Mouse (Mus musculus): ENCODE results near the gene Dgke. TPM values are rescaled to one million over a fixed set of nuclear protein-coding genes. Genes with fewer than 3 reads are reported as not detected.
"Not testable (repeated sequence)": the region's sequence is repeated elsewhere in the genome, so short reads cannot be mapped to it uniquely, and the experiment has no call there.

The Dgke gene
- total and polyA plus RNA-seq, 3 experiments = 2.1 to 3.9 (median 3.4) TPM

GRCm38 (mm10) chr11:89043046-89043445, 23.6 kb downstream of the Dgke start:
- no peak overlapping the region for H3K4me3 ChIP-seq (ENCODE audit: low read depth, low read length)
- ATAC-seq (ENCODE audit: extremely low read depth, insufficient number of reproducible peaks, low FRiP score, poor library complexity, severe bottlenecking) (no peak), DNase-seq (ENCODE audit: low spot score) (no peak)
- TF ChIP-seq GATA2 (IDR thresholded peaks at IDR 0.05; ENCODE audit: borderline replicate concordance, low read depth, low read length) (no peak), POLR2AphosphoS5 (IDR thresholded peaks at IDR 0.05; ENCODE audit: insufficient replicate concordance, low read depth, low read length) (no peak), TAL1 (conservative IDR thresholded peaks at IDR 0.05; ENCODE audit: low read depth, low read length) (no peak), GATA1 (IDR thresholded peaks at IDR 0.05; ENCODE audit: borderline replicate concordance, low read length) (no peak), CTCF (IDR thresholded peaks at IDR 0.05; ENCODE audit: low read depth, low read length) (no peak)
- no peaks in the 10 kb centered on the region for H3K27me3 ChIP-seq (ENCODE audit: insufficient read depth, low read length)
- H3K36me3 ChIP-seq (replicated peaks) = peaks cover 85% of the 10 kb centered on the region
- H3K9me3 ChIP-seq (replicated peaks) = no peaks in the 10 kb centered on the region
- peaks cover 3% of the 10 kb centered on the region for H3K4me1 ChIP-seq (ENCODE audit: insufficient read depth, low read depth, low read length)

GRCm38 (mm10) chr11:89041073-89041472, 25.6 kb downstream of the Dgke start:
- H3K27me3 ChIP-seq (ENCODE audit: insufficient read depth, low read length); H3K9me3 ChIP-seq (replicated peaks); ATAC-seq (ENCODE audit: extremely low read depth, insufficient number of reproducible peaks, low FRiP score, poor library complexity, severe bottlenecking); DNase-seq (ENCODE audit: low spot score); H3K4me1 ChIP-seq (ENCODE audit: insufficient read depth, low read depth, low read length); H3K4me3 ChIP-seq (ENCODE audit: low read depth, low read length): not testable (repeated sequence)
- peaks cover 76% of the 10 kb centered on the region for H3K36me3 ChIP-seq (replicated peaks)

- no peaks in the 10 kb centered on the region for H3K27me3 ChIP-seq (ENCODE audit: insufficient read depth, low read length)
- H3K36me3 ChIP-seq (replicated peaks) = peaks cover 74% of the 10 kb centered on the region
- H3K9me3 ChIP-seq (replicated peaks) = no peaks in the 10 kb centered on the region
- TF ChIP-seq TAL1 (conservative IDR thresholded peaks at IDR 0.05; ENCODE audit: low read depth, low read length) (no peak), POLR2AphosphoS5 (IDR thresholded peaks at IDR 0.05; ENCODE audit: insufficient replicate concordance, low read depth, low read length) (no peak), CTCF (IDR thresholded peaks at IDR 0.05; ENCODE audit: low read depth, low read length) (peak; percentile 97)
- ATAC-seq (ENCODE audit: extremely low read depth, insufficient number of reproducible peaks, low FRiP score, poor library complexity, severe bottlenecking) = no peak
- no peak overlapping the region for H3K4me3 ChIP-seq (ENCODE audit: low read depth, low read length)
- peaks cover 3% of the 10 kb centered on the region for H3K4me1 ChIP-seq (ENCODE audit: insufficient read depth, low read depth, low read length)
- no peak for DNase-seq (ENCODE audit: low spot score)
Measured at GRCm38 (mm10) chr11:89039325-89039724, 27.3 kb downstream of the Dgke start.

- ATAC-seq (ENCODE audit: extremely low read depth, insufficient number of reproducible peaks, low FRiP score, poor library complexity, severe bottlenecking) = no peak
Measured at GRCm38 (mm10) chr11:89038496-89038895, 28.2 kb downstream of the Dgke start.

GRCm38 (mm10) chr11:89035552-89035951, 31.1 kb downstream of the Dgke start:
- Histone ChIP-seq H3K4me1 (ENCODE audit: insufficient read depth, low read depth, low read length) (peaks cover 3% of the 10 kb centered on the region), H3K36me3 (replicated peaks) (peaks cover 43% of the 10 kb centered on the region), H3K9me3 (replicated peaks) (no peaks in the 10 kb centered on the region), H3K4me3 (ENCODE audit: low read depth, low read length) (no peak overlapping the region), H3K27me3 (ENCODE audit: insufficient read depth, low read length) (no peaks in the 10 kb centered on the region)
- no peak for TF ChIP-seq GATA1 (IDR thresholded peaks at IDR 0.05; ENCODE audit: borderline replicate concordance, low read length)
- TF ChIP-seq POLR2AphosphoS5 (IDR thresholded peaks at IDR 0.05; ENCODE audit: insufficient replicate concordance, low read depth, low read length) = no peak
- TF ChIP-seq TAL1 (conservative IDR thresholded peaks at IDR 0.05; ENCODE audit: low read depth, low read length) = no peak
- TF ChIP-seq GATA2 (IDR thresholded peaks at IDR 0.05; ENCODE audit: borderline replicate concordance, low read depth, low read length) = no peak
- no peak for TF ChIP-seq CTCF (IDR thresholded peaks at IDR 0.05; ENCODE audit: low read depth, low read length)
- ATAC-seq (ENCODE audit: extremely low read depth, insufficient number of reproducible peaks, low FRiP score, poor library complexity, severe bottlenecking) = no peak
- DNase-seq (ENCODE audit: low spot score) = no peak

More at GRCm38 (mm10) chr11:89038496-89038895, 28.2 kb downstream of the Dgke start:
- Histone ChIP-seq H3K27me3 (ENCODE audit: insufficient read depth, low read length) (no peaks in the 10 kb centered on the region), H3K4me1 (ENCODE audit: insufficient read depth, low read depth, low read length) (peaks cover 3% of the 10 kb centered on the region), H3K4me3 (ENCODE audit: low read depth, low read length) (no peak overlapping the region), H3K36me3 (replicated peaks) (peaks cover 70% of the 10 kb centered on the region), H3K9me3 (replicated peaks) (no peaks in the 10 kb centered on the region)
- no peak for DNase-seq (ENCODE audit: low spot score)
- TF ChIP-seq GATA1 (IDR thresholded peaks at IDR 0.05; ENCODE audit: borderline replicate concordance, low read length) (no peak), CTCF (IDR thresholded peaks at IDR 0.05; ENCODE audit: low read depth, low read length) (no peak), TAL1 (conservative IDR thresholded peaks at IDR 0.05; ENCODE audit: low read depth, low read length) (no peak), GATA2 (IDR thresholded peaks at IDR 0.05; ENCODE audit: borderline replicate concordance, low read depth, low read length) (no peak), POLR2AphosphoS5 (IDR thresholded peaks at IDR 0.05; ENCODE audit: insufficient replicate concordance, low read depth, low read length) (no peak)

GRCm38 (mm10) chr11:89034592-89034991, 32.1 kb downstream of the Dgke start:
- Histone ChIP-seq H3K36me3 (replicated peaks) (peaks cover 34% of the 10 kb centered on the region), H3K4me3 (ENCODE audit: low read depth, low read length) (no peak overlapping the region), H3K9me3 (replicated peaks) (no peaks in the 10 kb centered on the region), H3K4me1 (ENCODE audit: insufficient read depth, low read depth, low read length) (peaks cover 11% of the 10 kb centered on the region), H3K27me3 (ENCODE audit: insufficient read depth, low read length) (no peaks in the 10 kb centered on the region)
- TF ChIP-seq GATA2 (IDR thresholded peaks at IDR 0.05; ENCODE audit: borderline replicate concordance, low read depth, low read length) (no peak), POLR2AphosphoS5 (IDR thresholded peaks at IDR 0.05; ENCODE audit: insufficient replicate concordance, low read depth, low read length) (no peak), CTCF (IDR thresholded peaks at IDR 0.05; ENCODE audit: low read depth, low read length) (no peak), TAL1 (conservative IDR thresholded peaks at IDR 0.05; ENCODE audit: low read depth, low read length) (no peak), GATA1 (IDR thresholded peaks at IDR 0.05; ENCODE audit: borderline replicate concordance, low read length) (no peak)
- ATAC-seq (ENCODE audit: extremely low read depth, insufficient number of reproducible peaks, low FRiP score, poor library complexity, severe bottlenecking) = no peak
- no peak for DNase-seq (ENCODE audit: low spot score)

GRCm38 (mm10) chr11:89031189-89031588, 35.5 kb downstream of the Dgke start:
- no peak for DNase-seq (ENCODE audit: low spot score)
- Histone ChIP-seq H3K36me3 (replicated peaks) (peaks cover 11% of the 10 kb centered on the region), H3K9me3 (replicated peaks) (no peaks in the 10 kb centered on the region), H3K4me3 (ENCODE audit: low read depth, low read length) (no peak overlapping the region), H3K4me1 (ENCODE audit: insufficient read depth, low read depth, low read length) (peaks cover 33% of the 10 kb centered on the region), H3K27me3 (ENCODE audit: insufficient read depth, low read length) (no peaks in the 10 kb centered on the region)
- no peak for TF ChIP-seq GATA1 (IDR thresholded peaks at IDR 0.05; ENCODE audit: borderline replicate concordance, low read length)
- no peak for TF ChIP-seq CTCF (IDR thresholded peaks at IDR 0.05; ENCODE audit: low read depth, low read length)
- no peak for TF ChIP-seq TAL1 (conservative IDR thresholded peaks at IDR 0.05; ENCODE audit: low read depth, low read length)
- TF ChIP-seq GATA2 (IDR thresholded peaks at IDR 0.05; ENCODE audit: borderline replicate concordance, low read depth, low read length) = no peak
- no peak for ATAC-seq (ENCODE audit: extremely low read depth, insufficient number of reproducible peaks, low FRiP score, poor library complexity, severe bottlenecking)

Measured in G1E (cell line).